Mouse (Mus musculus) liver, embryonic 14.5 days (tissue): ENCODE results near the gene Ltb4r1.

Experiments
- CTCF ChIP-seq: IDR thresholded peaks from 2 replicates; pipeline ENCODE4 v1.5.1; 2016; ENCODE audit warnings: antibody characterized with exemption, low read depth, control low read depth
- EP300 ChIP-seq: IDR thresholded peaks from 2 replicates; pipeline ENCODE4 v1.6.1; 2016; ENCODE audit warnings: antibody characterized with exemption, low read depth

DNA sequence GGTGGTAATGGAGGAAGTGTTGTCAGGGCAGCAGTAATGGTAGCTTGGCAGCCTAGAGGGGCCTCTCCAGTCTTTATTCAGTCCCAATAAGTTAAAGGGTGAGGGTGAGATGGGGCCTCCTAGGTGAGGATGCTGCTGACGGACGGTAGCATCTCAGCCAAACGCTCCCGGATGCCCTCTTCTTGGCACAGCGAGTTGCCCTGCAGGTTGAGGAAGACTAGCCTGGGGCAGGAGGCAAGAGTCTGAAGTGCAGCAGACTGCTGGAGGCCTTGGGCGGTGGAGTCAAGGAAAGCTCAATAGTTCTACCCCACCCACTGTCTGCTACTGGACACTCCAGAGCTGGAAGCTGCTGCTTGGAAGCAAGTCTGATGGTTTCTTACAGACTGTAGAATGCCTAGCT lies 49.5 kb upstream of the Ltb4r1 start:
- TF ChIP-seq CTCF (no peak), EP300 (no peak)
